Mouse (Mus musculus): ENCODE results near the gene Tufm. TPM values are rescaled to one million over a fixed set of nuclear protein-coding genes. Genes with fewer than 3 reads are reported as not detected.

Gene Tufm
- polyA plus RNA-seq, 1 experiment from 2014 or later = 81.2 TPM

DNA sequence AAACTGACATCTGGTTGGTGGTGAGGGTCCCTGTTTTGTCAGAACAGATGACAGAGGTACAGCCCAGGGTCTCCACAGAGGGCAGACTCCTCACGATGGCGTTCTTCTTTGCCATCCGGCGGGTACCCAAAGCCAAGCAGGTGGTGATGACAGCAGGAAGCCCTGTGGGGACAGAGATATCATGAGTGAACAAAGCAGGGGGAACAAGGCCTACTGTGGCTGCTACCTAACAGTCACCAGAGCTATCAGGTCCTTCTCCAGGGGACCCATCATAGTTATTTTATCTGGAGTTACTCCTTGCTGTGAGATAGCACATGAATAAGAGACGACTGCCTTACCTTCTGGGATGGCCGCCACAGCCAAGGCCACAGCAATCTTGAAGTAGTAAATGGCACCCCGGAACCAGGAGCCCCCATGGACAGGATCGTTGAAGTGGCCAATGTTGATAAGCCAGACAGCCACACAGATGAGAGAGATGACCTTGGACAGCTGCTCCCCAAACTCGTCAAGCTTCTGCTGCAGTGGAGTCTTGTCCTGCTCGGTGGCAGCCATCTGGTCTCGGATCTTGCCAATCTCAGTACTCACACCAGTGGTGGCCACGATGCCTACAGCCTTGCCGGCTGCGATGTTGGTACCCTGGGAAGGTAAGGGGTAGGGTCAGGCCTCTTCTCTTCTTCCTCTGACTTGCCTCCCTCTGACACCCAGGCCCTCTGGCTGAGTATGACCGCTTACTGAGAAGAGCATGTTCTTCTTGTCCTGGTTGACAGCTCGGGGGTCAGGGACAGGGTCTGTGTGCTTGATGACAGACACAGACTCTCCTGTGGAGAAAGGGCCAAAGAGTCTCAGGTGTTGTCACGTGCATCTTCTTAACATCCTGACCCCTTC lies 30.5 kb upstream of the Tufm start:
- H3K27ac ChIP-seq (replicated peaks) = no peak overlapping the region
- H3K9me3 ChIP-seq (replicated peaks) = no peaks in the 10 kb centered on the region
- no peaks in the 10 kb centered on the region for H3K27me3 ChIP-seq
- no peak overlapping the region for H3K4me3 ChIP-seq (replicated peaks)
- no peaks in the 10 kb centered on the region; the same call in 1 of the 2 replicates for H3K4me1 ChIP-seq (replicated peaks)
- no peaks in the 10 kb centered on the region for H3K36me3 ChIP-seq (replicated peaks)
- no peak overlapping the region for H3K4me2 ChIP-seq
- no peak for ATAC-seq (ENCODE audit: insufficient read depth)
- no peak overlapping the region for H3K9ac ChIP-seq
- 31% methylated on average over 17 of the region's 17 CpGs for WGBS (ENCODE audit: insufficient replicate concordance)

DNA sequence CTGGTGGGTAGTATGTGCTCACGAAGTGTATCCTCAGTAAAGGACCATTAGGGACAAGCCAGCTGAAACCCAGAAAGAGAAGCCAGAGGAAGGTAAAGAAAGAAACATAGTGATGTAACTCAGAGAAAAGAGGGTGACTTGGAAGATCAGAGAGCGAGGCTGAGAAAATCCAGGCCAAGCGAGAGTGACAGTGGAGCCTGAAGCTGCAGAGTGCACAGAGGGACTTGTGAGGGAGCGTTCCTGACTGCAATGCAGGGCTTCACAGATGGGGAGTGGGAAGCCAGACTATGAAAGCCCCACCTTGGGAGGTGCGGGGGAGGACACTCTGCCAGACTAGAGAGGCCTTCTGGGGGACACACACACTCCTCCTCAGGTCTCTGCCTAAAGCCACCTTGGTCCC lies 28.9 kb upstream of the Tufm start:
- no peaks in the 10 kb centered on the region; the same call in 1 of the 2 replicates for H3K4me1 ChIP-seq (replicated peaks)
- H3K27me3 ChIP-seq = no peaks in the 10 kb centered on the region
- no peak overlapping the region for H3K4me3 ChIP-seq (replicated peaks)
- no peaks in the 10 kb centered on the region for H3K36me3 ChIP-seq (replicated peaks)
- WGBS (ENCODE audit: insufficient replicate concordance) = 66% methylated on average over 5 of the region's 5 CpGs
- H3K9ac ChIP-seq = no peak overlapping the region
- no peak for ATAC-seq (ENCODE audit: insufficient read depth)
- no peaks in the 10 kb centered on the region for H3K9me3 ChIP-seq (replicated peaks)
- no peak overlapping the region for H3K4me2 ChIP-seq
- H3K27ac ChIP-seq (replicated peaks) = no peak overlapping the region

DNA sequence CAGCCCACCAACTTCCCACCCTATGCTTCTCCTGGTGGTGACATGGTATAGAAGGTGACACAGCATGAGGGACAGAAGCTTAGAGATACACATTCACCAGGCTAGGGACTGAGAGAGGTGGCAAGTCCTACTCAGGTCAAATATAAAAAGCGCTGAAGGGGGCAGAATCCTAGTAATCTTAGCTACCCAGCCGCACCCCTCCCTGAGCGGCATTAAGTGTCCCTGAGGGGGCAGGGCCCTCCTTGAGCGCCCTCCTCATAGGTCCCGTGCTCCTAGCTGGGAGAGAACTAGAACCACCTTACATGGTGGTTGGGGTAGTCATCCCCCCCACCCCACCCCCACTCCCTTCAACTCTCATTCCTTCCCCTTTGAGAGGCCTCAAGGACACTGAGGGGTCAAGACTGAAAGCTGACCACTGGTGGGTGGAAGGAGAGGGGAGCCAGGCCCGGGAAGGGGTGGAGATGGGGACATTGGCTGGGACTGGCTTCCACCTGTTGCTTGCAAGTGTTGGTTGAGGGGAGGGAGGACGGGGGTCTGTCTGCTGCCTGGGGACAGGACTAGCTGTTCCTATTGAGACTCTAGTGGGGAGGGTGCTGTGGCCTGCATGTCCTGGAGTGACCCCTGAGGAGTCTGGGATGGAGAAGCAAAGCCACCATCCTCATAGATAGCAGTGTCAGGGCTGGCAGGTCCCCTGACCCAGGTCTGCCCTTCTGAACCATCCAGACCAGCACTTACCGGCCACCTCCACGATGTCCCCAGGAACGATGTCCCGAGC lies 28.1 kb upstream of the Tufm start:
- WGBS (ENCODE audit: insufficient replicate concordance) = 71% methylated on average over 11 of the region's 11 CpGs
- Histone ChIP-seq H3K4me2 (no peak overlapping the region), H3K36me3 (replicated peaks) (no peaks in the 10 kb centered on the region), H3K4me1 (replicated peaks) (peaks cover 7% of the 10 kb centered on the region), H3K27ac (replicated peaks) (no peak overlapping the region), H3K4me3 (replicated peaks) (no peak overlapping the region), H3K9ac (no peak overlapping the region), H3K27me3 (no peaks in the 10 kb centered on the region), H3K9me3 (replicated peaks) (no peaks in the 10 kb centered on the region)
- ATAC-seq (ENCODE audit: insufficient read depth) = no peak

DNA sequence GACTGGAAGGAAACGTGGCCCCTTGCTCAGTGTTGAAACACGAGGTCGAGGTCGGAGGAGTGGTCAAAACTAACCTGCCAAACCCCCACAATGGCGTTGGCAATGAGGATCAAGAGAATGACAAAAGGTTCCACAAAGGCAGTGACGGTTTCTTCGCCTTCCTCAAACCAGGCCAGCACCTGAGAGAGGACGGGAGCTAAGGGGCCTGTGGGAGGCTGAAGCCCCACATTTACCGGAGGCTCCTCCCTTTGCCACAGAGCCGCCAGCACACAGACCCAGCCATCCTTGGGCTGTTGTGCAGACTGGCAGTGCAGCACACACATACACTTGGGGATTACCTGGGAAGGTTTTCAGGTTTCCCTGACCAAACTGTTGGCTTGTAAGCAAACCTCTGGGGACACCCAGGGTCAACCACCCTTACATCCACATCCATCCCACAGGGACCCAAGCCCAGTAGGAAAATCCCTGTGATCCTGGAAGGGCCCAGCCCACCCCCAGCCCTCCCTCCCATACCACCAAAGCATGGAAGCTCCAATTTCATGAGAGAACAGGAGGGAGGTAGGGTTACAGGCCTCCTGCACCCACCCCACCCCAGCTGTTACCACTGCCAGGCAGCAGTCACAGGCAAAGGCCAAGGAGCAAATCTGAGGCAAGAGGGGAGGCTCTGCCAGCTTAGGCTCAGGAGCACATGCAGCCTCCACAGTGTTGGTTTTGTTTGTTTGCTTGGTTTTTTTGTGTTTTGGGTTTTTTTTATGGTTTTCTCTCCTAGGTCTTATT lies 26.4 kb upstream of the Tufm start:
- peaks cover 25% of the 10 kb centered on the region for H3K4me1 ChIP-seq (replicated peaks)
- no peak overlapping the region for H3K4me3 ChIP-seq (replicated peaks)
- H3K36me3 ChIP-seq (replicated peaks) = no peaks in the 10 kb centered on the region
- 44% methylated on average over 10 of the region's 10 CpGs for WGBS (ENCODE audit: insufficient replicate concordance)
- H3K9me3 ChIP-seq (replicated peaks) = no peaks in the 10 kb centered on the region
- ATAC-seq (ENCODE audit: insufficient read depth) = no peak
- H3K27ac ChIP-seq (replicated peaks) = no peak overlapping the region
- H3K4me2 ChIP-seq = no peak overlapping the region
- no peak overlapping the region for H3K9ac ChIP-seq
- H3K27me3 ChIP-seq = no peaks in the 10 kb centered on the region

DNA sequence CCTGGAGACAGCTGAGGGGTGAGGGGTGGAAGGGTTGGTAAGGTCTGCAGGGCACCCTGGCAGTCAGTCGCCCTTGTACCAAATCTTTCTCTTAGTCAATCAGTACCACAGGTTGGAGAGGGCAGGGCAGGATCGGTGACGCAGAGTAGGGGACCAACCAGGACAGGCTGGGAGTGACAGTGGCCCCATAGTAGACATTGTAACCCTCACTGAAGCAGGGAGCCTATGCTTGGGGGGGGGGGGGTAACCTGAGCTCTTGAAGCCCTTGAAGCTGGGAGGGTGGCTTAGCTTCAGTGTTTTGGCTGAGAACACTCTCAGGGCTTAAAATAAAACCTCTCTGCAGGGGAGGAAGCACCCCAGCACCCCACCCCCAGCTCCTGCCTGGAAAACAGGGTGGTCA lies 25.5 kb upstream of the Tufm start:
- no peak overlapping the region for H3K9ac ChIP-seq

DNA sequence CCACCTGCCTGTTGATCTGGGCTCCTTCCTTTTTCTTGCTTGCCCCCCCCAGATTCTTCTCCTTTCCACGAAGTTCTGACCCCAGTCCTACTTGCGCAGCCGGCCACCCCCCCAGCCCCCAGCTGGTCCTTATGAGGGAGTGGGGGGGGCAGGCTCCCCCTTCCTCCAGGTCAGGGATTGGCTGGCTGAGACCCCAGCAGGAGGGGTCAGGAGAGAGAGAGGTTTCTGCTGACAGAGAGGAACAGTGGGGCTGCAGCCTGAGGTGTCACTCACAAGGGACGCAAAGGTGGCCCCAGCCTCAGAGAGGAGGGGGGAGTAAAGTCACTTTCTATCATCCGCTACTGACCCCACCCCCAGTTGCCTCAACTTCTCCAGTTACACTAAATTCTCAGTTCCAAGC lies 24.2 kb upstream of the Tufm start, which contains the start of gene Atp2a1:
TSS of gene Atp2a1 (minus strand) at position 105 of the 400 bp plus-strand sequence.
- Histone ChIP-seq H3K9ac (no peak within 1 kb of the TSS), H3K9me3 (replicated peaks) (no peaks in the 10 kb centered on the region), H3K27me3 (no peaks in the 10 kb centered on the region), H3K27ac (replicated peaks) (no peak within 1 kb of the TSS), H3K36me3 (replicated peaks) (peaks cover 17% of the 10 kb centered on the region), H3K4me3 (replicated peaks) (no peak within 1 kb of the TSS), H3K4me2 (no peak within 1 kb of the TSS), H3K4me1 (replicated peaks) (peaks cover 37% of the 10 kb centered on the region)
- WGBS (ENCODE audit: insufficient replicate concordance) = 64% methylated on average over 5 of the region's 5 CpGs
- no peak for ATAC-seq (ENCODE audit: insufficient read depth)

More for the DNA sequence above, 25.5 kb upstream of the Tufm start:
- Histone ChIP-seq H3K36me3 (replicated peaks) (0 out of 2 replicates have a peak, but pooled peaks cover 4% of the 10 kb centered on the region), H3K27ac (replicated peaks) (no peak overlapping the region), H3K4me3 (replicated peaks) (no peak overlapping the region), H3K4me2 (no peak overlapping the region), H3K9me3 (replicated peaks) (no peaks in the 10 kb centered on the region), H3K27me3 (no peaks in the 10 kb centered on the region), H3K4me1 (replicated peaks) (peaks cover 31% of the 10 kb centered on the region)
- no peak for ATAC-seq (ENCODE audit: insufficient read depth)
- 60% methylated on average over 3 of the region's 3 CpGs for WGBS (ENCODE audit: insufficient replicate concordance)

DNA sequence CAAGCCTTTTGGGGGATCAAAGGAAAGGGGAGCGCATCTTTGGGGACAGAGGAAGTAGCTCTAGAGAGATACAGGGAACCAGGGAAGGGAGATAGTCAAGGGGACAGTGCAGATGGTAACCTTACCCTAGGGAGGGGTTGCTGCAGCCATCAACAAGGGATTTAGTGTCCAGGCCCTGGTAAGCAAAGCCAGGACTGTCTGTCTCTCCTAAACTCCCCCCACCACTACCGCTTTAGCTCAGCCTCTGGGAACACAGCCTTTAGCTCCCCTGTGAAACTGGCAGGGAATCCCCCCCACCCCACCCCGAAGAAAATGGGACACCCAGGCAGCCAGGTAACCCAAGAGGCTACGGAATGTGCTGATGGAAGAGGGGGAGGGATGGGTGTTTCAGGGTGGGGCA lies 23.6 kb upstream of the Tufm start:
- Histone ChIP-seq H3K36me3 (replicated peaks) (peaks cover 22% of the 10 kb centered on the region), H3K27me3 (no peaks in the 10 kb centered on the region), H3K4me1 (replicated peaks) (peaks cover 37% of the 10 kb centered on the region), H3K4me2 (no peak overlapping the region), H3K27ac (replicated peaks) (no peak overlapping the region), H3K9ac (no peak overlapping the region), H3K9me3 (replicated peaks) (no peaks in the 10 kb centered on the region), H3K4me3 (replicated peaks) (no peak overlapping the region)
- WGBS (ENCODE audit: insufficient replicate concordance) = 56% methylated on average over 4 of the region's 4 CpGs
- ATAC-seq (ENCODE audit: insufficient read depth) = no peak

DNA sequence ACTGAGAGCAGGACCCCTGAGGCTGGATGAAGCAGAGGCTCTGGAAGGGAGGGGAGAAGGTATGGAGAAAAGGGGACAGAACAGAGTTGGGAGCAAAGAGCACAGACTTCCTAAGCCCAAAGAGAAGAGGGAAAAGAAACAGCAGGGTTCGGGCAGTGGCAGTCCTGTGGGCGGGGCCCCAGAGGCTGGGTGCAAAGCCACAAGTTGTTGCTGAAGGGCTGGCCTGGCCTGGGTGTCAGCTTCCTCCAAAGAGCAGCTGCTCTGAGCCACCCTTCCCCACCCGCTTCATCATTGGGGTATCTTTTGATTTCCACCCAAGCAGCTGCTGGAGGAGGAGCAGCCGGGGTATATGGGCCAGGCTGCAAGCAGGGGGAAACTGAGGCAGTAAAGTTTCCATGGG lies 23.0 kb upstream of the Tufm start:
- 14% methylated on average over 4 of the region's 4 CpGs for WGBS (ENCODE audit: insufficient replicate concordance)

DNA sequence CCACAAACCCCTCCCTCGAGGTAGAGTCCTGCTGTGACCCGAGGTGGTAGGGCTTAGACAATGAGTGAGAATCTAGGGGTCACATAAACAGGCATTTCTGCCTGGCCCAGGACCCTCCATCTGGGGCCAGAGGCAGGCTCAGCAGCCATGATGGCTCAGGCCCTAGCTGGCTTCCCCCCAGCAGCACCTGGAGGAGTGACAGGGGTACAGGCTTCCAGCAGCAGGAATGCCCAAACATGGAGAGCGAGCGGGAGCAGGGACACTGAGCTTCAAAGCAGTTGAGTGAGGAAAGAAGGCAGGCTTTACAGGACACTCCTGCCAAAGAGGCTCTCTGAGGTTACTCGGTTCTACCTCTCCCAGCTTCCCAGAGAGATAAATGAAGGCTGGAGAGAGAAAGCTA lies 22.3 kb upstream of the Tufm start:
- Histone ChIP-seq H3K4me2 (no peak overlapping the region), H3K9me3 (replicated peaks) (no peaks in the 10 kb centered on the region), H3K36me3 (replicated peaks) (peaks cover 35% of the 10 kb centered on the region), H3K4me1 (replicated peaks) (peaks cover 40% of the 10 kb centered on the region), H3K4me3 (replicated peaks) (no peak overlapping the region), H3K27me3 (no peaks in the 10 kb centered on the region), H3K27ac (replicated peaks) (no peak overlapping the region), H3K9ac (no peak overlapping the region)
- 55% methylated on average over 5 of the region's 5 CpGs for WGBS (ENCODE audit: insufficient replicate concordance)
- ATAC-seq (ENCODE audit: insufficient read depth) = no peak

More for the DNA sequence above, 23.0 kb upstream of the Tufm start:
- no peak overlapping the region for H3K27ac ChIP-seq (replicated peaks)
- no peak for ATAC-seq (ENCODE audit: insufficient read depth)
- H3K9ac ChIP-seq = no peak overlapping the region
- no peaks in the 10 kb centered on the region for H3K9me3 ChIP-seq (replicated peaks)
- peaks cover 27% of the 10 kb centered on the region for H3K36me3 ChIP-seq (replicated peaks)
- no peak overlapping the region for H3K4me3 ChIP-seq (replicated peaks)
- peaks cover 37% of the 10 kb centered on the region for H3K4me1 ChIP-seq (replicated peaks)
- H3K4me2 ChIP-seq = no peak overlapping the region
- H3K27me3 ChIP-seq = no peaks in the 10 kb centered on the region

DNA sequence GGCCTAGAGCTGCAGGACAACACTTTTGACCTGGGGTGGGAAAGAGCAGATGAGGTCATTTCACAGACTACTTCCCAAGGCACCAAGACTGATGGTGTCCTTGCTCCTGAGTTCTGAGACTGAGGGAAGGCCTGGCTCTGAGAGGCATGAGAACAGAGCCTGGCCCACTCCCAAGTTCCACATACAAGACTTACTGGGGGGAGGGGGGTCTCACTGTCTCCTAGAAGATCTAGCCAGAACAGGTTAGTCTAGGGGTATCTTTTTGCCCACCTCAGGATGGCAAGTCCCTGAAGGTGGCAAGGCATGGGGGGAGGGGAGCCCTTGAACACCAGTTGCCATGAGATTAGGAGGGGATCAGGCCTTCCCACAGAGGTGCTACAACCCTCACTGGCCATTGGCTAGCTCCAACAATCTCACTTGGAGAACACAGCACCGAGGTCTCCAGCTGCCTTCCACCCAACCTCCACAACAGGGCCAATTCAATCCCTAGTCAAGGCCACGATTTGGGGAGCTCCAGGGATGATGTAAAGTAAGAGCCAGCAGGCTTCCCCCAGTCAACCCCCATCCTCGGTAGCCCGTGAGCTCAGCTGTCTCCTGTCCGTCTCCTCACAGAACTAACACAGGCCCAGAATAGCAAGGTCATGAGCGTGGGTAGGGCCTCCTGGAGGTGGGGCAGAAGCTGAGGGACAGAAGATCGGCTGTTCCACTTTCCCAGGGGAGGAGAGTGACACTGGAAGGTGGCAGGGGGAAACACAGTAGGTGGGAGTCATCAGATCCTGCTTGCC lies 21.7 kb upstream of the Tufm start:
- no peak overlapping the region for H3K27ac ChIP-seq (replicated peaks)
- no peak overlapping the region for H3K9ac ChIP-seq
- WGBS (ENCODE audit: insufficient replicate concordance) = 22% methylated on average over 7 of the region's 7 CpGs
- H3K4me3 ChIP-seq (replicated peaks) = no peak overlapping the region
- H3K4me2 ChIP-seq = no peak overlapping the region
- H3K27me3 ChIP-seq = no peaks in the 10 kb centered on the region
- ATAC-seq (ENCODE audit: insufficient read depth) = no peak
- H3K4me1 ChIP-seq (replicated peaks) = peaks cover 41% of the 10 kb centered on the region
- H3K36me3 ChIP-seq (replicated peaks) = peaks cover 40% of the 10 kb centered on the region
- no peaks in the 10 kb centered on the region for H3K9me3 ChIP-seq (replicated peaks)
